Mouse (Mus musculus) ES-Bruce4 (cell line): ENCODE measurements around the gene Gm49337.

Experiments used
- CTCF ChIP-seq: IDR thresholded peaks from one replicate; pipeline ENCODE4 v1.8.1; 2011; ENCODE audit warnings: low read depth, low read length
- EP300 ChIP-seq: IDR thresholded peaks from 2 replicates; pipeline ENCODE4 v1.6.1; 2011; ENCODE audit warnings: low read depth, low read length; ENCODE audit not compliant: insufficient read depth
- POLR2A ChIP-seq: IDR thresholded peaks from one replicate; pipeline ENCODE4 v1.8.1; 2011; ENCODE audit warnings: low read length; ENCODE audit not compliant: insufficient read depth

GRCm38 (mm10) chr4:116165708-116166407 is 7.3 kb upstream of the Gm49337 start:
- no peak for TF ChIP-seq CTCF
- TF ChIP-seq EP300: no peak
- TF ChIP-seq POLR2A: no peak
